35 mouse cellular contexts compared by ENCODE assay signal in genomic region chr3:152235238-152235637, GRCm38 (mm10).
"Had no signal": no experiment of that assay in that cellular context is flagged by ENCODE, and none has a peak within 500 bp of the region (broad histone marks: within the 10 kb centered on the region; RNA-seq: fewer than 3 reads in every experiment).

No protein-coding gene starts in this region.

- ATAC-seq: hindbrain, embryonic 16.5 days; hindbrain, postnatal 0 days; inflammation-experienced regulatory T-cells, adult 6 months; intestine, embryonic 15.5 days; intestine, embryonic 16.5 days; intestine, postnatal 0 days had no signal

- H3K9ac ChIP-seq: heart, embryonic 12.5 days; heart, embryonic 13.5 days; heart, embryonic 15.5 days; hindbrain, embryonic 12.5 days; hindbrain, embryonic 13.5 days; hindbrain, embryonic 14.5 days; hindbrain, embryonic 15.5 days; intestine, embryonic 15.5 days; kidney, embryonic 15.5 days had no signal

- H3K4me1 ChIP-seq: heart, embryonic 10.5 days; heart, embryonic 12.5 days; hindbrain, embryonic 10.5 days; hindbrain, embryonic 12.5 days; hindbrain, embryonic 13.5 days; hindbrain, embryonic 15.5 days; intestine, embryonic 15.5 days; kidney, embryonic 15.5 days had no signal

- H3K27me3 ChIP-seq: heart, embryonic 12.5 days; heart, embryonic 13.5 days; heart, embryonic 15.5 days; hindbrain, embryonic 12.5 days; hindbrain, embryonic 13.5 days; hindbrain, embryonic 15.5 days; intestine, embryonic 15.5 days; kidney, embryonic 15.5 days had no signal

- H3K9me3 ChIP-seq: heart, embryonic 10.5 days; heart, embryonic 12.5 days; heart, embryonic 13.5 days; heart, embryonic 15.5 days; hindbrain, embryonic 10.5 days; hindbrain, embryonic 12.5 days; hindbrain, embryonic 13.5 days; hindbrain, embryonic 15.5 days; intestine, embryonic 15.5 days; kidney, embryonic 15.5 days had no signal

- H3K4me2 ChIP-seq: heart, embryonic 11.5 days; heart, embryonic 12.5 days; heart, embryonic 13.5 days; heart, embryonic 15.5 days; hindbrain, embryonic 12.5 days; hindbrain, embryonic 13.5 days; hindbrain, embryonic 14.5 days; hindbrain, embryonic 15.5 days; intestine, embryonic 15.5 days; kidney, embryonic 15.5 days had no signal

- H3K4me3 ChIP-seq: heart, embryonic 10.5 days; heart, embryonic 12.5 days; heart, embryonic 13.5 days; heart, embryonic 15.5 days; hindbrain, embryonic 10.5 days; hindbrain, embryonic 12.5 days; hindbrain, embryonic 13.5 days; hindbrain, embryonic 15.5 days; intestine, embryonic 15.5 days; kidney, embryonic 15.5 days; layer of hippocampus, adult 2 months had no signal

- DNase-seq: heart, postnatal 10 days; heart, postnatal 14 days; heart, postnatal 36 days; heart, postnatal 4 days; kidney, adult 11 months; kidney, adult 18-20 months; kidney, adult 2 months; kidney, adult 8-10 months; kidney, adult 9 months; kidney, postnatal 10 days; kidney, postnatal 14 days; kidney, postnatal 25 days; kidney, postnatal 36 days; kidney, postnatal 4 days; layer of hippocampus, adult 9-11 months; layer of hippocampus, postnatal 36 days had no signal

- H3K27ac ChIP-seq: heart, embryonic 10.5 days; heart, embryonic 13.5 days; heart, embryonic 15.5 days; hindbrain, embryonic 10.5 days; hindbrain, embryonic 12.5 days; hindbrain, embryonic 13.5 days; hindbrain, embryonic 14.5 days; hindbrain, embryonic 15.5 days; hindbrain, postnatal 0 days; intestine, embryonic 15.5 days; kidney, embryonic 15.5 days; kidney, postnatal 0 days; layer of hippocampus, adult 2 months had no signal
